Mouse (Mus musculus) E14TG2a.4 (cell line): ENCODE measurements at regions not wholly inside any gene's neighbourhood (a gene's known extent, or its start where the extent isn't known, plus 50 kb on each side); places are given as distances from the start of the nearest gene placed in this dataset.

Source experiments
- H3K27me3 ChIP-seq: 2 replicates; pipeline ENCODE4 v1.6.1; 2014; ENCODE audit warnings: low read length, control low read depth; ENCODE audit not compliant: insufficient read depth
- H3K36me3 ChIP-seq: 2 replicates; pipeline ENCODE4 v1.6.1; 2014; ENCODE audit warnings: low read length, control low read depth; ENCODE audit not compliant: insufficient read depth
- H3K4me1 ChIP-seq: replicated peaks from 2 replicates; pipeline ENCODE4 v1.6.1; 2014; ENCODE audit warnings: low read depth, low read length, control low read depth
- H3K4me3 ChIP-seq: replicated peaks from 2 replicates; pipeline ENCODE4 v1.5.1; 2014; ENCODE audit warnings: mild to moderate bottlenecking, low read length
- H3K9me3 ChIP-seq: 2 replicates; pipeline ENCODE4 v1.6.1; 2014; ENCODE audit warnings: low read length, control low read depth
- CTCF ChIP-seq: conservative IDR thresholded peaks from 2 replicates; pipeline ENCODE4 v1.5.1; 2014; ENCODE audit warnings: low read length
- NANOG ChIP-seq: IDR thresholded peaks from 2 replicates; pipeline ENCODE4 v1.6.1; 2014; ENCODE audit warnings: borderline replicate concordance, low read length, mixed read lengths
- POU5F1 ChIP-seq: IDR thresholded peaks from 2 replicates; pipeline ENCODE4 v1.6.1; 2014; ENCODE audit warnings: low read length, borderline replicate concordance

GRCm38 (mm10) chr4:124120334-124120733 lies 202.5 kb upstream of the 4930535I16Rik start:
- Histone ChIP-seq H3K4me3 (no peak overlapping the region), H3K4me1 (peaks cover 12% of the 10 kb centered on the region), H3K9me3 (no peaks in the 10 kb centered on the region), H3K27me3 (0 out of 2 replicates have a peak, but pooled peaks cover 13% of the 10 kb centered on the region), H3K36me3 (no peaks in the 10 kb centered on the region)
- TF ChIP-seq NANOG (no peak), POU5F1 (no peak), CTCF (no peak)

GRCm38 (mm10) chr4:124113856-124114345 lies 196.1 kb upstream of the 4930535I16Rik start:
- H3K27me3 ChIP-seq = peaks cover 19% of the 10 kb centered on the region
- no peaks in the 10 kb centered on the region for H3K9me3 ChIP-seq
- H3K4me1 ChIP-seq = no peaks in the 10 kb centered on the region
- no peak overlapping the region for H3K4me3 ChIP-seq
- H3K36me3 ChIP-seq = no peaks in the 10 kb centered on the region
- no peak for TF ChIP-seq CTCF
- no peak for TF ChIP-seq NANOG
- no peak for TF ChIP-seq POU5F1

DNA sequence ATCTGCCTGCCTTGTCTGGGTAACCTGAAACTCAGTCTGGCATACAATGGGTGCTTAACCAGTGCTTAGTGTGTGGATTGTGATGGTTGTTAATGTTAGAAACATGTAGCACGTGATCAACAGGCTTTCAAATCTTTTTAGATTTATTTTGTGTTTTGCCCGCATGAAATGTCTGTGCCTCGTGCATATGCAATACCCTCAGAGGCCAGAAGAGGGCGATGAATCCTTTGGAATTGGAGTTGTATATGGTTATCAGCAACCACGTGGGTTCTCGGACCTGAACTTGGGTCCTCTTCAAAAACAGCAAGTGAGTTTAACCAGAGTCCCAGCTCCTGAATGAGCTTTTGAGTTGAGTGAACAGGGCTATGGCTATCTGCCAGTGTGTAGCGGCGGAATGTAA lies 192.9 kb upstream of the 4930535I16Rik start:
- H3K4me1 ChIP-seq = no peaks in the 10 kb centered on the region
- no peaks in the 10 kb centered on the region for H3K9me3 ChIP-seq
- TF ChIP-seq NANOG = no peak
- TF ChIP-seq POU5F1 = no peak
- TF ChIP-seq CTCF = peak; percentile 74
- H3K36me3 ChIP-seq = no peaks in the 10 kb centered on the region
- H3K27me3 ChIP-seq = peaks cover 10% of the 10 kb centered on the region
- H3K4me3 ChIP-seq = no peak overlapping the region

DNA sequence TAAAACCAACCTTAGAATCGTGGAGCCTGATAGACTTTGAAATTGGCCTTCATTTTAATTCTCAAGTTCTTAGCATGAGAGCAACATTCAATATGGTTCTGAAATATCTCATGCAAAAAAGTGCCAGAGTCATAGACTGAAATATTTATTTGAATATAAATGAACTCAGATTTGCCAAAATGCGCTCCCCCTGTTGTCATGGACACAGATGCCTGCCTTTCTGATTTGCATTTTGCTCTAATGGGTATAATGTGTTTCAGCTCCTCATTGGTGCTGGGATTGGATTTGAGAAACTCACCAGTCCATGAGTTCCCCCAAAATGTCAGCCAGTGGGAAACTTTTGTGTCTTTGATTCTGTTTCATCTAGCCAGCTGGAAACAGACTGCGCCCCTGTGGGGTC lies 191.5 kb upstream of the 4930535I16Rik start:
- no peak overlapping the region for H3K4me3 ChIP-seq
- H3K9me3 ChIP-seq = no peaks in the 10 kb centered on the region
- peaks cover 10% of the 10 kb centered on the region for H3K27me3 ChIP-seq
- no peak for TF ChIP-seq POU5F1
- no peak for TF ChIP-seq NANOG
- no peak for TF ChIP-seq CTCF
- no peaks in the 10 kb centered on the region for H3K36me3 ChIP-seq
- H3K4me1 ChIP-seq = no peaks in the 10 kb centered on the region

DNA sequence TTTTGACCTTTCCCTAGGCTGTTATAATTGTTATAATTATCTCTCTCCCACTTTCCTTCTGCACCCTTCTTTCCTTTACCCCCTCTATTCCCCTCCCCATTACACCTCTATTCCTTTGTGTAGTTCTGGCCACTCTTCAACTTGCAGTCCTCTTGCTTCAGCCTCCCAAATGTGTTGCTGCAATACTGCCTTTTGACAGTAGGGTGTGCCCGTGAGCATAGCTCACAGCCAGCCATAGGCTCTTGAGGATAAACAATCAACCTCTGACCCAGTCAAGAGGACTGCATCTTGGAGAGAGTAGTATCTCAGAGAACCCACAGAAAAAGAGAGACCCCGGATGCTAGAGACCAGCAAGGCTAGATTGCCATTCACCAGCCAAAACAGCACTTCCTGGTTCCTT lies 184.9 kb upstream of the 4930535I16Rik start:
- H3K4me1 ChIP-seq = no peaks in the 10 kb centered on the region
- no peak overlapping the region for H3K4me3 ChIP-seq
- H3K9me3 ChIP-seq = no peaks in the 10 kb centered on the region
- no peak for TF ChIP-seq NANOG
- TF ChIP-seq CTCF = peak; percentile 89
- no peaks in the 10 kb centered on the region for H3K27me3 ChIP-seq
- no peaks in the 10 kb centered on the region for H3K36me3 ChIP-seq

GRCm38 (mm10) chr4:124086801-124087200 lies 169.0 kb upstream of the 4930535I16Rik start:
- H3K36me3 ChIP-seq = no peaks in the 10 kb centered on the region
- no peaks in the 10 kb centered on the region for H3K9me3 ChIP-seq
- H3K27me3 ChIP-seq = no peaks in the 10 kb centered on the region
- 0 out of 2 replicates have a peak, but pooled peaks cover under 1% of the 10 kb centered on the region for H3K4me1 ChIP-seq
- TF ChIP-seq POU5F1 (no peak), CTCF (no peak), NANOG (no peak)
- H3K4me3 ChIP-seq = no peak overlapping the region

DNA sequence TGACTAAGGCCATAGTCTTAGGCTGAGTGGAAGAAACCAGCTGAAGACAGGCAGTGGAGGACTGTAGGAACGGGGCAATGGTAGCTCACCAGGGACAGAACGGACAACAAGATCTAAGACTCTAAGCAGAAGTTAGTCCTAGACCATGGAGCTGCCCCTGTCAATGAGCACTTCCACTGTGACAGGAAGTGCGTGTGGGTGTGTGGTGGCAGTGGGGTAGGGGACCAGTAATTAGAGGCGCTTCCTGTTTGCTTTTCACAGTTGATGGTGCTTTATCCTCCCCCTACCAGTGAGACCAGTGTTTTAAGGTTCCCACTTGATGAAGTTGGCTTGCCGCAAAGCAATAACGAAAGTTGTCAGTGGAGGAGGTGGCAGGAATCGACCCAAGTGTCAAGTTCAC lies 168.4 kb upstream of the 4930535I16Rik start:
- TF ChIP-seq CTCF = no peak
- no peak for TF ChIP-seq POU5F1
- no peak for TF ChIP-seq NANOG
- no peaks in the 10 kb centered on the region for H3K9me3 ChIP-seq
- no peak overlapping the region for H3K4me3 ChIP-seq
- H3K36me3 ChIP-seq = no peaks in the 10 kb centered on the region
- peaks cover 6% of the 10 kb centered on the region for H3K4me1 ChIP-seq
- no peaks in the 10 kb centered on the region for H3K27me3 ChIP-seq

DNA sequence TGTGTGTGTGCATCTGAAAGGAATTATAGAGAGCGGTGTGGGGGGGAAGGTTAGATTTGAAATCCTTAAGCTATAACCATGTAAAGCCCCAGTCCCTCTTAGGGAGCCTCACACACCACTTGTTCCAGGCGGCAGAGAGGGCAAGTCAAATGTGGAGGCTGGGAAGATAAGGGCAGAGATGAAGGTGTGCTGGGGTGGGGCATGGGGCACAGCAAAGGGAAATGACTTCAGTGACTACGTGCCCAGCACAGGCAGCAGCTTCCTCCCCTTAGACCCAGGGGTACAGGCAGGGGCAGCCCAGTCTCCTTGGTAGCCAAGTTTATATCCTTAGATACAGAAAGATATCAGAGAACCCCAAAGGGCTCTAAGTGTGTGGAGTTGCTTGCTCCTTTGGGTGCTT lies 161.8 kb upstream of the 4930535I16Rik start:
- TF ChIP-seq CTCF (no peak), NANOG (no peak), POU5F1 (no peak)
- no peaks in the 10 kb centered on the region for H3K27me3 ChIP-seq
- peaks cover 32% of the 10 kb centered on the region for H3K4me1 ChIP-seq
- no peak overlapping the region for H3K4me3 ChIP-seq
- H3K9me3 ChIP-seq = no peaks in the 10 kb centered on the region
- H3K36me3 ChIP-seq = no peaks in the 10 kb centered on the region

GRCm38 (mm10) chr4:124075551-124075950 lies 157.7 kb upstream of the 4930535I16Rik start:
- no peak for TF ChIP-seq NANOG
- no peak for TF ChIP-seq POU5F1
- TF ChIP-seq CTCF = no peak
- peaks cover 50% of the 10 kb centered on the region for H3K4me1 ChIP-seq
- no peaks in the 10 kb centered on the region for H3K27me3 ChIP-seq
- H3K9me3 ChIP-seq = 0 out of 2 replicates have a peak, but pooled peaks cover 3% of the 10 kb centered on the region
- H3K36me3 ChIP-seq = no peaks in the 10 kb centered on the region
- no peak overlapping the region for H3K4me3 ChIP-seq
